ENCODE assay signal across 9 mouse cellular contexts in genomic region chr1:181345547-181345946, GRCm38 (mm10). TPM values are rescaled to one million over a fixed set of nuclear protein-coding genes. Genes with fewer than 3 reads are reported as not detected.
DNase-seq lines count a peak whose midpoint lies in the region; ATAC-seq lines count a peak whose summit lies in the region.
"Had no signal": no experiment of that assay in that cellular context is flagged by ENCODE, and none has a peak within 500 bp of the region (broad histone marks: within the 10 kb centered on the region; RNA-seq: fewer than 3 reads in every experiment).

No protein-coding gene starts in this region.

- no peak overlapping the region for H3K27ac ChIP-seq in limb, embryonic 11.5 days (replicated peaks; ENCODE audit: low read depth, low read length)

- WGBS in limb, embryonic 11.5 days = 21% methylated on average over 15 of the region's 15 CpGs

- DNase-seq in thymus, postnatal 14 days = peak; percentile 29
- no peak for DNase-seq in thymus, adult 18-20 months
- peak; percentile 12 to 25 for DNase-seq in heart, postnatal 10 days
- peak; percentile 46 for DNase-seq in limb, embryonic 11.5 days (ENCODE audit: low spot score)
- peak; percentile 5 for DNase-seq in splenic B cell, adult 2 months (ENCODE audit: low read depth, low spot score)
- no peak for DNase-seq in adipocyte (ENCODE audit: low spot score)
- no peak for DNase-seq in spleen, adult 12 weeks (ENCODE audit: low spot score)
- no peak for DNase-seq in thymus, postnatal 10 days (ENCODE audit: low spot score in 2 of 2)

- H3K36me3 ChIP-seq in limb, embryonic 11.5 days (ENCODE audit: control insufficient read depth, insufficient read depth, low read length) = no peaks in the 10 kb centered on the region
- no peaks in the 10 kb centered on the region for H3K36me3 ChIP-seq in splenic B cell, adult 2 months (ENCODE audit: control insufficient read depth, insufficient read depth, low read length, poor library complexity, severe bottlenecking)
- H3K36me3 ChIP-seq: heart, embryonic 13.5 days had no signal

- H3K4me3 ChIP-seq in limb, embryonic 11.5 days (ENCODE audit: low read depth, low read length) = no peak overlapping the region
- H3K4me3 ChIP-seq: heart, embryonic 13.5 days had no signal

- intact Hi-C loops in heart, postnatal 10 days (cut with DNase I) = no loop called here

- H3K9ac ChIP-seq in limb, embryonic 11.5 days (ENCODE audit: low read length) = no peak overlapping the region
- H3K9ac ChIP-seq: heart, embryonic 13.5 days had no signal

- no peaks in the 10 kb centered on the region for H3K4me1 ChIP-seq in limb, embryonic 11.5 days (ENCODE audit: control insufficient read depth, insufficient read depth, low read length)

- ATAC-seq in limb, embryonic 11.5 days (ENCODE audit: insufficient number of reproducible peaks, low FRiP score, low TSS enrichment, low read depth) = no peak; the same call in 1 of the 2 replicates

- no peaks in the 10 kb centered on the region for H3K9me3 ChIP-seq in limb, embryonic 11.5 days (ENCODE audit: control insufficient read depth, low read length)
- H3K9me3 ChIP-seq: heart, embryonic 13.5 days had no signal

- no peak overlapping the region for H3K4me2 ChIP-seq in limb, embryonic 11.5 days (ENCODE audit: low read depth, severe bottlenecking)
- H3K4me2 ChIP-seq: heart, embryonic 13.5 days had no signal

- H3K27me3 ChIP-seq in limb, embryonic 11.5 days (ENCODE audit: control insufficient read depth, insufficient read depth, low read length) = no peaks in the 10 kb centered on the region
- no peaks in the 10 kb centered on the region for H3K27me3 ChIP-seq in splenic B cell, adult 2 months (ENCODE audit: control insufficient read depth, insufficient read depth, low read length, poor library complexity, severe bottlenecking)

RNA-seq across cellular contexts. Expression of gene Cnih3, which starts 6.9 kb away (rescaled TPM):
- total RNA-seq in heart, postnatal 10 days (2021) = not detected
- 0.50 TPM in 1 of 2 replicates, not detected in the other for polyA plus RNA-seq in limb, embryonic 11.5 days (2014; fragmentation: Nextera tagmentation; extraction: Ambion mirVana)

Comparison
In these comparisons a context has a peak if more than half of its experiments do, and no peak if none do; other contexts are left out.
1. DNase-seq: peak in thymus, postnatal 14 days (single experiment), heart, postnatal 10 days (2 of 2), limb, embryonic 11.5 days (single experiment) and splenic B cell, adult 2 months (single experiment); none in thymus, adult 18-20 months (0 of 2), adipocyte (single experiment), spleen, adult 12 weeks (single experiment) and thymus, postnatal 10 days (0 of 2).